Mouse (Mus musculus) bone marrow, adult 2 months (tissue): ENCODE measurements around the gene Fam234a.

Experiments
- CTCF ChIP-seq: fragments of 200-500 bp; IDR thresholded peaks from 2 replicates; pipeline ENCODE4 v1.5.1; 2011; ENCODE audit warnings: low read length, control low read depth; ENCODE audit not compliant: control insufficient read depth, insufficient read depth
- POLR2A ChIP-seq: fragments of 200-500 bp; IDR thresholded peaks from 2 replicates; pipeline ENCODE4 v1.6.1; 2011; ENCODE audit warnings: low read depth, mild to moderate bottlenecking, control low read depth, low read length, borderline replicate concordance; ENCODE audit not compliant: control insufficient read depth

GRCm38 (mm10) chr17:26244101-26244841 lies at the start of gene Fam234a:
- TF ChIP-seq CTCF (no peak), POLR2A (no peak; the same call in 1 of the 2 replicates)
